Mouse (Mus musculus) heart, postnatal 14 days (tissue): Measurements from ENCODE around the gene Ifitm5. TPM values are rescaled to one million over a fixed set of nuclear protein-coding genes. Genes with fewer than 3 reads are reported as not detected.
"Not testable (repeated sequence)": the region's sequence is repeated elsewhere in the genome, so short reads cannot be mapped to it uniquely, and the experiment has no call there.

ENCODE experiments used
- DNase-seq, 2 experiments: peaks; one replicate each; pipeline ENCODE4 v3.0.0; 2021 to 2022
- intact Hi-C: fragments of 180-260 bp; cut with DNase I; formaldehyde crosslinking; loops from one replicate; pipeline ENCODE4 v1.15.1; 2025
- long read RNA-seq, 2 experiments: library from polyadenylated mRNA; stranded (forward); transcript quantifications; one replicate each; pipeline ENCODE4 v2.0.0; 2021
- total RNA-seq, 2 experiments: library from RNA; stranded (reverse); gene quantifications; 2 replicates each; pipeline ENCODE4 v1.2.3; 2021

Gene Ifitm5
- under 1 TPM; 0.38 to 0.80 TPM for total RNA-seq
- long read RNA-seq, experiment 1, result 0 reads
- long read RNA-seq, experiment 2, result 0 reads

GRCm38 (mm10) chr7:140949824-140950530, at the start of gene Ifitm5:
Ifitm5 (minus strand) TSS chr7:140950291.
- intact Hi-C loops, result no loop called here

GRCm38 (mm10) chr7:140998853-140999700, 49.0 kb upstream of the Ifitm5 start:
- DNase-seq, result no peak
- intact Hi-C loops, result no loop called here

More at GRCm38 (mm10) chr7:140949824-140950530, at the start of gene Ifitm5:
- no peak for DNase-seq

GRCm38 (mm10) chr7:140997817-140998216, 47.7 kb upstream of the Ifitm5 start:
- no peak for DNase-seq
- intact Hi-C loops, result no loop called here

- DNase-seq, result no peak
- intact Hi-C loops, result no loop called here
These were observed 41.1 kb upstream of the Ifitm5 start for GRCm38 (mm10) chr7:140991117-140991689.

- no peak for DNase-seq
- intact Hi-C loops, result no loop called here
These were observed 40.5 kb upstream of the Ifitm5 start for GRCm38 (mm10) chr7:140990622-140991021.

- DNase-seq, result no peak
These were observed 40.1 kb upstream of the Ifitm5 start for GRCm38 (mm10) chr7:140990185-140990584.

GRCm38 (mm10) chr7:140989022-140989421, 38.9 kb upstream of the Ifitm5 start:
- intact Hi-C loops, result no loop called here
- DNase-seq, result no peak

More at GRCm38 (mm10) chr7:140990185-140990584, 40.1 kb upstream of the Ifitm5 start:
- intact Hi-C loops, result no loop called here

- DNase-seq, result no peak
- intact Hi-C loops, result no loop called here
These were observed 37.4 kb upstream of the Ifitm5 start for GRCm38 (mm10) chr7:140987182-140988138.

GRCm38 (mm10) chr7:140982971-140983370, 32.9 kb upstream of the Ifitm5 start:
- intact Hi-C loops, result no loop called here
- DNase-seq, result no peak

- no peak for DNase-seq
- intact Hi-C loops, result no loop called here
These were observed 31.6 kb upstream of the Ifitm5 start for GRCm38 (mm10) chr7:140981704-140982103.

GRCm38 (mm10) chr7:140976720-140977119, 26.6 kb upstream of the Ifitm5 start:
- DNase-seq, intact Hi-C loops: not testable (repeated sequence)

- no peak for DNase-seq
- intact Hi-C loops, result no loop called here
These were observed 25.4 kb upstream of the Ifitm5 start for GRCm38 (mm10) chr7:140975465-140975864.

- DNase-seq, result no peak
- intact Hi-C loops, result loop anchor here (5.0 kb wide), 1 partner anchor 32 kb away; no protein-coding TSS in a partner anchor
These were observed 24.8 kb upstream of the Ifitm5 start for GRCm38 (mm10) chr7:140974940-140975339.

GRCm38 (mm10) chr7:140973396-140974165, 23.5 kb upstream of the Ifitm5 start:
- DNase-seq, result no peak
- intact Hi-C loops, result loop anchor here (5.0 kb wide), 1 partner anchor 34 kb away; no protein-coding TSS in a partner anchor

GRCm38 (mm10) chr7:140971479-140972171, 21.5 kb upstream of the Ifitm5 start:
- peak; percentile 36 to 38 for DNase-seq
- intact Hi-C loops, result loop anchor here (5.0 kb wide), 1 partner anchor 36 kb away; no protein-coding TSS in a partner anchor

- intact Hi-C loops, result loop anchor here (5.0 kb wide), 1 partner anchor 36 kb away; no protein-coding TSS in a partner anchor
- no peak for DNase-seq
These were observed 20.8 kb upstream of the Ifitm5 start for GRCm38 (mm10) chr7:140970931-140971330.

GRCm38 (mm10) chr7:140968710-140969109, 18.6 kb upstream of the Ifitm5 start:
- intact Hi-C loops, DNase-seq: not testable (repeated sequence)

- intact Hi-C loops, result no loop called here
- DNase-seq, result no peak
These were observed 17.9 kb upstream of the Ifitm5 start for GRCm38 (mm10) chr7:140967862-140968591.
